16 mouse cellular contexts compared by ENCODE assay signal in the genomic region with DNA sequence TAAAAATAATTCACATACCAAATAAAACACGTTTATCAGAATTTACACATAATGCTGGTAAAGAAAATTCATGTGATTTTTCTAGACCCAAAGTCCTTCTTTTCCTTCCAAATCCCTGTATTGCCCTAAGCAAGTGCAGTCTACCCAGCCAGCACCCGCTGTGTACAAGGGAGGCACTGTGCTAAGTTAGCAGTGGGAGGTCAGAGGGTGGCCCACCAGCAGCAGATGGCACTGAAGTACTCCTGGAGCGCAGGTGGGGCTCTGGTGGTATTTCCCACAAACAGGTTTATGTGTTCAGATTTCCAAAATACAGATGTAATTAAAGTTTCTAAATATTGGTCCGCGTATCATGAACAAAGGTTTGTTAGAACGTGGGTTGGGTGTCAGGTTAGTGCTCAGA.
"Had no signal": no experiment of that assay in that cellular context is flagged by ENCODE, and none has a peak within 500 bp of the region (broad histone marks: within the 10 kb centered on the region; RNA-seq: fewer than 3 reads in every experiment).

No protein-coding gene starts in this region.

- H3K27me3 ChIP-seq: limb, embryonic 12.5 days; limb, embryonic 15.5 days; liver, embryonic 15.5 days; neural tube, embryonic 12.5 days had no signal

- H3K9ac ChIP-seq: limb, embryonic 12.5 days; limb, embryonic 15.5 days; liver, embryonic 15.5 days; neural tube, embryonic 12.5 days had no signal

- H3K4me1 ChIP-seq: limb, embryonic 12.5 days; limb, embryonic 15.5 days; liver, embryonic 15.5 days; neural tube, embryonic 12.5 days had no signal

- H3K4me2 ChIP-seq: limb, embryonic 12.5 days; limb, embryonic 15.5 days; liver, embryonic 11.5 days; liver, embryonic 15.5 days; midbrain, embryonic 11.5 days; neural tube, embryonic 12.5 days had no signal

- H3K27ac ChIP-seq: limb, embryonic 12.5 days; limb, embryonic 15.5 days; liver, embryonic 15.5 days; neural tube, embryonic 12.5 days had no signal

- DNase-seq: kidney, postnatal 14 days; kidney, postnatal 4 days; left cerebral cortex, postnatal 4 days; lung, adult 18-20 months; lung, postnatal 14 days; lung, postnatal 4 days; midbrain, embryonic 14.5 days; retina, postnatal 1 day; thymus, adult 18-20 months; thymus, postnatal 36 days had no signal

- H3K9me3 ChIP-seq: limb, embryonic 12.5 days; limb, embryonic 15.5 days; liver, embryonic 15.5 days; neural tube, embryonic 12.5 days had no signal

- H3K4me3 ChIP-seq: limb, embryonic 12.5 days; limb, embryonic 15.5 days; liver, embryonic 15.5 days; neural tube, embryonic 12.5 days had no signal
